Mouse (Mus musculus) limb, embryonic 11.5 days (tissue): ENCODE data around the gene Pcdh8. TPM values are rescaled to one million over a fixed set of nuclear protein-coding genes. Genes with fewer than 3 reads are reported as not detected.

ENCODE experiments used
- ATAC-seq: fragments of 200-750 bp; cut with Nextera tagmentation; 2 replicates; pipeline ENCODE4 v1.8.0; 2017; ENCODE audit warnings: low read depth; ENCODE audit not compliant: insufficient number of reproducible peaks, low FRiP score, low TSS enrichment
- DNase-seq: peaks from one replicate; pipeline ENCODE4 v3.0.0-alpha.2; 2015; ENCODE audit warnings: low spot score
- H3K27ac ChIP-seq: fragments of 300-500 bp; sonication (generic); replicated peaks from 2 replicates; pipeline ENCODE4 v1.5.1; 2014; ENCODE audit warnings: low read depth, mild to moderate bottlenecking, low read length
- H3K27me3 ChIP-seq: fragments of 300-500 bp; sonication (generic); 2 replicates; pipeline ENCODE4 v1.6.1; 2014; ENCODE audit warnings: mild to moderate bottlenecking, low read length, mixed read lengths; ENCODE audit not compliant: control insufficient read depth, insufficient read depth
- H3K36me3 ChIP-seq: fragments of 300-500 bp; sonication (generic); 2 replicates; pipeline ENCODE4 v1.6.1; 2014; ENCODE audit warnings: mild to moderate bottlenecking, low read length, moderate library complexity, mixed read lengths; ENCODE audit not compliant: control insufficient read depth, insufficient read depth
- H3K4me1 ChIP-seq: fragments of 300-500 bp; sonication (generic); 2 replicates; pipeline ENCODE4 v1.6.1; 2014; ENCODE audit warnings: low read length, mixed read lengths; ENCODE audit not compliant: control insufficient read depth, insufficient read depth
- H3K4me2 ChIP-seq: fragments of 300-500 bp; sonication (generic); 2 replicates; pipeline ENCODE4 v1.6.1; 2014; ENCODE audit warnings: low read depth, mild to moderate bottlenecking, moderate library complexity; ENCODE audit not compliant: severe bottlenecking
- H3K4me3 ChIP-seq: fragments of 300-500 bp; sonication (generic); 2 replicates; pipeline ENCODE4 v1.5.1; 2014; ENCODE audit warnings: low read depth, low read length
- H3K9ac ChIP-seq: fragments of 300-500 bp; sonication (generic); 2 replicates; pipeline ENCODE4 v1.6.1; 2014; ENCODE audit warnings: mild to moderate bottlenecking, low read length
- H3K9me3 ChIP-seq: fragments of 300-500 bp; sonication (generic); 2 replicates; pipeline ENCODE4 v1.6.1; 2016; ENCODE audit warnings: low read length; ENCODE audit not compliant: control insufficient read depth
- WGBS: fragments of 180-500 bp; shearing (Covaris S2); extraction: QIAGEN DNeasy Blood & Tissue Kit; methylation state at CpG from one replicate; pipeline ENCODE4 v1.1.7; 2014; 5-methylcytosine and 5-hydroxymethylcytosine counted together
- polyA plus RNA-seq: library from polyadenylated mRNA; unstranded; fragments of >200 nt; fragmentation: Nextera tagmentation; extraction: Ambion mirVana; gene quantifications from 2 replicates; pipeline ENCODE4 v1.2.1, GENCODE M21; 2014

Pcdh8 gene
- polyA plus RNA-seq, 1 experiment from 2014 or later, result 3.5 TPM

- H3K4me3 ChIP-seq, result peak overlapping the region; percentile 30
- H3K36me3 ChIP-seq, result no peaks in the 10 kb centered on the region
- H3K27me3 ChIP-seq, result peaks cover 66% of the 10 kb centered on the region
- DNase-seq (peak; percentile 38), ATAC-seq (no peak)
- WGBS, result 2% methylated on average over 41 of the region's 59 CpGs
- H3K4me1 ChIP-seq, result peaks cover 10% of the 10 kb centered on the region; the same call in 1 of the 2 replicates
- H3K4me2 ChIP-seq, result peak overlapping the region; percentile 51
- no peaks in the 10 kb centered on the region for H3K9me3 ChIP-seq
- H3K27ac ChIP-seq, result no peak overlapping the region
- H3K9ac ChIP-seq, result no peak overlapping the region
Measured at GRCm38 (mm10) chr14:79768076-79768830, 2.9 kb downstream of the Pcdh8 start.

- WGBS, result 11% methylated on average over 11 of the region's 11 CpGs
- no peak overlapping the region for H3K27ac ChIP-seq
- no peak overlapping the region for H3K9ac ChIP-seq
- ATAC-seq, result no peak
- DNase-seq, result no peak
- H3K4me1 ChIP-seq, result peaks cover 10% of the 10 kb centered on the region; the same call in 1 of the 2 replicates
- H3K4me2 ChIP-seq, result no peak overlapping the region
- H3K9me3 ChIP-seq, result no peaks in the 10 kb centered on the region
- H3K27me3 ChIP-seq, result peaks cover 59% of the 10 kb centered on the region
- H3K4me3 ChIP-seq, result no peak overlapping the region; the same call in 1 of the 2 replicates
- H3K36me3 ChIP-seq, result no peaks in the 10 kb centered on the region
Measured at GRCm38 (mm10) chr14:79767601-79768000, 3.5 kb downstream of the Pcdh8 start.

- Histone ChIP-seq H3K27me3 (peaks cover 40% of the 10 kb centered on the region), H3K9ac (no peak overlapping the region), H3K4me3 (no peak overlapping the region), H3K36me3 (no peaks in the 10 kb centered on the region), H3K4me2 (no peak overlapping the region), H3K27ac (no peak overlapping the region), H3K4me1 (peaks cover 9% of the 10 kb centered on the region; the same call in 1 of the 2 replicates), H3K9me3 (no peaks in the 10 kb centered on the region)
- ATAC-seq, result no peak
- DNase-seq, result no peak
- WGBS, result 83% methylated on average over 6 of the region's 6 CpGs
Measured at GRCm38 (mm10) chr14:79765196-79765765, 5.8 kb downstream of the Pcdh8 start.

GRCm38 (mm10) chr14:79754601-79755222 lies 16.4 kb downstream of the Pcdh8 start:
- Histone ChIP-seq H3K27ac (no peak overlapping the region), H3K9ac (no peak overlapping the region), H3K36me3 (no peaks in the 10 kb centered on the region), H3K4me2 (no peak overlapping the region), H3K4me3 (no peak overlapping the region), H3K4me1 (no peaks in the 10 kb centered on the region), H3K9me3 (no peaks in the 10 kb centered on the region), H3K27me3 (no peaks in the 10 kb centered on the region)
- no peak for ATAC-seq
- 65% methylated on average over 13 of the region's 13 CpGs for WGBS
- DNase-seq, result no peak

GRCm38 (mm10) chr14:79754157-79754556 lies 17.0 kb downstream of the Pcdh8 start:
- Histone ChIP-seq H3K9me3 (no peaks in the 10 kb centered on the region), H3K36me3 (no peaks in the 10 kb centered on the region), H3K9ac (no peak overlapping the region), H3K27ac (no peak overlapping the region), H3K27me3 (no peaks in the 10 kb centered on the region), H3K4me1 (no peaks in the 10 kb centered on the region), H3K4me3 (no peak overlapping the region), H3K4me2 (no peak overlapping the region)
- ATAC-seq (no peak), DNase-seq (no peak)
- 60% methylated on average over 3 of the region's 3 CpGs for WGBS

GRCm38 (mm10) chr14:79753733-79754132 lies 17.4 kb downstream of the Pcdh8 start:
- DNase-seq, result no peak
- 86% methylated on average over 7 of the region's 7 CpGs for WGBS

GRCm38 (mm10) chr14:79740515-79740914 lies 30.6 kb downstream of the Pcdh8 start:
- 28% methylated on average over 3 of the region's 3 CpGs for WGBS
- Histone ChIP-seq H3K9ac (no peak overlapping the region), H3K36me3 (no peaks in the 10 kb centered on the region), H3K4me3 (no peak overlapping the region), H3K27me3 (no peaks in the 10 kb centered on the region), H3K9me3 (no peaks in the 10 kb centered on the region), H3K27ac (no peak overlapping the region), H3K4me2 (no peak overlapping the region), H3K4me1 (peaks cover 5% of the 10 kb centered on the region; the same call in 1 of the 2 replicates)
- ATAC-seq (peak; percentile 70; the same call in 1 of the 2 replicates), DNase-seq (peak; percentile 30)

More at GRCm38 (mm10) chr14:79753733-79754132, 17.4 kb downstream of the Pcdh8 start:
- H3K9me3 ChIP-seq, result no peaks in the 10 kb centered on the region
- no peak overlapping the region for H3K4me2 ChIP-seq
- H3K9ac ChIP-seq, result no peak overlapping the region
- H3K36me3 ChIP-seq, result no peaks in the 10 kb centered on the region
- ATAC-seq, result no peak
- H3K27me3 ChIP-seq, result no peaks in the 10 kb centered on the region
- H3K4me3 ChIP-seq, result no peak overlapping the region
- H3K4me1 ChIP-seq, result no peaks in the 10 kb centered on the region
- no peak overlapping the region for H3K27ac ChIP-seq

GRCm38 (mm10) chr14:79738441-79738840 lies 32.7 kb downstream of the Pcdh8 start:
- H3K36me3 ChIP-seq, result no peaks in the 10 kb centered on the region
- no peak overlapping the region for H3K4me3 ChIP-seq
- WGBS, result 76% methylated on average over 9 of the region's 9 CpGs
- no peak overlapping the region for H3K27ac ChIP-seq
- H3K4me2 ChIP-seq, result no peak overlapping the region
- no peaks in the 10 kb centered on the region for H3K9me3 ChIP-seq
- no peak for ATAC-seq
- no peak overlapping the region for H3K9ac ChIP-seq
- DNase-seq, result no peak
- H3K4me1 ChIP-seq, result peaks cover 5% of the 10 kb centered on the region; the same call in 1 of the 2 replicates
- no peaks in the 10 kb centered on the region for H3K27me3 ChIP-seq
